Mouse (Mus musculus) kidney, postnatal 4 days (tissue): ENCODE measurements around the gene Cd247.
"Not testable (repeated sequence)": the region's sequence is repeated elsewhere in the genome, so short reads cannot be mapped to it uniquely, and the experiment has no call there.

Source experiments
- DNase-seq, 2 experiments: peaks; one replicate each; pipeline ENCODE4 v3.0.0; 2021; ENCODE audit warnings: mixed read lengths in 2 of 2

Cd247 gene

GRCm38 (mm10) chr1:165788511-165788910 is at the start of gene Cd247:
Cd247 (plus strand) TSS chr1:165788681.
- DNase-seq: no peak

DNA sequence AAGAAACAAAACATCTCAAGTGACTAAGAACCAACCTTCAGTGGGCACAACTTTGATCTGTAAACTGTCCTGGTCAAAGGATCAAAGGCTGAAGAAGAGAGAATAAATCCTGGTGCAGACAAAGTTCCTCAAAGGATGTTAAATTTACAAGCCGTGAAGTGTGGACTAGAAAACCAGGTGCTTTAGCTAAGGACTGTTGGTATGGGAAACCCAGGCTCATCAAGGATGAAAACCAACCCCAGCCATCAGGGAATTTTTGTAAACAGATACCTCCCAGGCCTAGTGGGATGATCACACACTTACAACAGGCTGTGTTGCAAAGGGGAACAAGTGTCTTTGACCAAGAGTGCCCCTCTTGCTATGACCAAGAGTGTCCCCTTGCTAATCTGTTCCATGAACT is 49.5 kb upstream of the Cd247 start:
- DNase-seq: no peak

DNA sequence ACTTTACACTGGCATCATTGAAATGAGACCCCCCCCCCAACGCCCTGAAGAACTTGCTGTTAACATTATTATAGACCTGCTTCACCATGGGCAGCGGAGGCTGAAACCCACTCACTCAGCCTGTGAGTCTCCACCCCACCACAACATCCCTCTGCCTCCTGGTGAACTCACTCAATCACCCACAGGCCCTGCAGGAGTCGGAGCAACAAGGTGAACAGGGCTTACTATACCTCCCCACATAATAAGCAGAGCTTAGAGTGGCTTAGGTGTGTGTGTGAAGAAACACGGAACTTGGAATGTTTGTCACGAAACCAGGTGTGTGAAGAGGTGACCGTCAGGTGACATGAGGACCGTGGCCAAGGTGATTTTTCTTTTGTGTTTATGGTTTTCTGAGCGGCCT is 46.5 kb upstream of the Cd247 start:
- DNase-seq: no peak

DNA sequence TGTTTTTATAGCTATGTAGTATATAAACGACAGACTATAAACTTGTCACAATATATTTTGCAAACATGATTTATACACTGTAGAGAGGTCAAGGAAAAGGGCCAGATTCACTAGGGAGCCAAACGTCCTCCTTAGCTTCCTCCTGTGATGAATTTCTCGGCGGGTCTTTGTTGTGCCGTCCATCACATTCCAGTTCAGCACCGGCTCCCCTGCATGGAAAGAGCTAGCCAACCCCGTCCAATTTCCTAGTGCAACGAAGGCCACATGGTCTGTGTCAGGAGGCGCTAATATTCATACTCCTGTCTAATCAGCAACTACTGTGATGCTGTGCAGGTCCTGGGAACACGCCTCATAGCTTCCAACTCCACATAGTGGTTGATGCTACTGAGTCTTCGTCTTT is 40.4 kb upstream of the Cd247 start:
- peak; percentile 41 to 62 for DNase-seq

GRCm38 (mm10) chr1:165751142-165751541 is 37.3 kb upstream of the Cd247 start:
- no peak for DNase-seq

GRCm38 (mm10) chr1:165751838-165752237 is 36.6 kb upstream of the Cd247 start:
- no peak for DNase-seq

- DNase-seq: no peak
Measured at GRCm38 (mm10) chr1:165754205-165754604, 34.3 kb upstream of the Cd247 start.

DNA sequence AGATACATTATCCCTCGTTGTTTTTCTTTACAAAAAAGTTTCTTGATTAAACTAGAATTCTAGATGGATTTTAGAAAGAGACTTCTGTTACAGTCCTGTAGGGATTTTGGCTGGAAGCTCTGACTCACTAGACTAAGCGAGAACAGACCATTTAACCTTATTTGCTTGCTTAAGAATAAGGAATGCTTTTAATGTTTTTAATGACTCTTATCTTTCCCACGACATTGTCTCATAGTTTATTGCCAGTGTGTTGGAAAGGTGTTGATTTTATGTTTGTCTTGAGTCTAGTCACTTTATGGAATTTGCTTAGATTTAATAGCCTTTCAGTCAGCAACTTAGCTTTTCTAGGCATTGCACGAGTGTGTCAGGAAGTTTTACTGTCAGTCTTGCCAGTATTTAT is 33.3 kb upstream of the Cd247 start:
- DNase-seq: no peak

- DNase-seq: no peak
Measured at GRCm38 (mm10) chr1:165761522-165762305, 26.8 kb upstream of the Cd247 start.

- DNase-seq: not testable (repeated sequence)
Measured at GRCm38 (mm10) chr1:165762498-165762897, 26.0 kb upstream of the Cd247 start.

DNA sequence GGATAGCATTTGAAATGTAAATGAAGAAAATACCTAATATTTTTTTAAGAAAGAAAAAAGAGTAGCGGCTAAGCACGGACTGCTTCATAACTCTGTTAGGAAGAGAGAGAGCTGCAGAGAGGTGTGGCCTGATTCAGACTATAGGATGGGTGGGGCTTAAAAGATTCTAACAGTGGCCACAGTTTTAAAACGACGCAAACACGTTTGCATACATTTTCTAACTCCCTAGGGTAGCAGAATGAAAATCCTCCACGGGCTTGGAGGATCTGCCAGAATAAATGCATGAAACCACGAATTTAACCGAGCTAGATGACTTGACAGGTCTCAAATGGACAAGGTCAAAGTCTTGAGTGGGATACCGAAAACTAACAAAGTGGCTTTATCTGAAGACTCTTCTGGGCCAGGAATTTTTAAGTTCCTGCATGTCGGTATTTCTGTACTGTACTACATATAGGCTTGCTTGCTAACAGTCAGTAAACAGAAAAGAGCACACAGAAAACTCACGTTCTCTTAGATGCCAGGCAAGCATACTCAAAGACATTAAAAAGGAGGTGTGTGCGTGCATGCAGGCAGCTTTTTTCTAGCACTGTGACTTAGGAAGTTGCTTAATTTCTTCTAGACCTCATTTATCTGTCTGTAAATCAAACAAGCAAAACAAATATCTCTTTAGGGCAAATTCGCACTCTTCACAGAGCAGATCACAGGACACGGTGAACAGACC is 25.4 kb upstream of the Cd247 start:
- no peak for DNase-seq

GRCm38 (mm10) chr1:165763635-165764372 is 24.7 kb upstream of the Cd247 start, which contains the start of gene Creg1:
Creg1 (plus strand) TSS chr1:165763746.
- peak; percentile 94 to 96 for DNase-seq

DNA sequence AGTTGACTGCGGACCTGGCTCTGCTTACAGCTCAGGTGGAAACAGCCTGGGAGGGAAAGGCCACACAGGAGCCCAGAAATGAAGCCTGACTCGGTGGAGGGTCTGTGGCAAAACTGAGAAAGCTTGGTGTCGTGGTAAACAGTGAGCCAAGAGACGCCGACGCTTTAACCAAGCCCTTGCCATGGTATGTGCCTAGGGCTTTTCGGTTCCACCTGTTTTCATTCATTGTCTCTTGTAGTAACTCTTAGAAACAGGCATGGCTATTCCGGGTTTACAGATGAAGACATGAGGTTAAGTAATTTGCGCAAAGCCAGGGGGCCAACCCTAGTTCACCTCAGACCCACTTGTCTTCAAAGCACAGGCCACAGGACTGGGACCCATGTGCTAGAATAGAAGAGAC is 23.9 kb upstream of the Cd247 start:
- DNase-seq: no peak

GRCm38 (mm10) chr1:165765041-165765440 is 23.4 kb upstream of the Cd247 start:
- no peak for DNase-seq

- no peak for DNase-seq
Measured at GRCm38 (mm10) chr1:165765651-165766294, 22.7 kb upstream of the Cd247 start.

DNA sequence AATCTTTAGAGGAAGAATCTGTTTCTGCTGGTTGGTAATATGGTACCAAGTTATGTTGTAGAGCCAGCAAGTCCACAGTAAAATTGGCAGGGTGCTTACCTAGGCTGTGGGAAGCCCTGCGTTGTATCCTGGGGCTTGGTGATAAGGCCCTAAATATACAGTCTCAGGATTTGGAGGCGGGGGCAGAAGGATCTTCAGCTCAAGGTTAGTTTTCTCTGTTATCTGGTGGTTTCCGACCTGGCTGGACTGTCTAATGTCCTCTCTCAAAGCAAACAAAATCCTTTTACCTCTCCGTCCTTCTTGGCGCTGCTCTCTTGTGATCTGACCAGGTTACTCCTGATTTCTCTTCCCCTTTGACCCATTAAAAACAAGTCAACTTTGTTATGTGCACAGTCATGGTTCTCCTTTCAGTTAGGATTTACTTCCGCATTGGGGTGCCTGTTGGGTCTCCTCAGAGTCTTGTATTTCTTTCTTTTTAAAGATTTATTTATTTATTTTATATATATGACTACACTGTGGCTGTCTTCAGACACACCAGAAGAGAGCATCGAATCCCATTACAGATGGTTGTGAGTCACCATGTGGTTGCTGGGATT is 22.1 kb upstream of the Cd247 start:
- DNase-seq: no peak

GRCm38 (mm10) chr1:165768894-165769512 is 19.5 kb upstream of the Cd247 start:
- DNase-seq: no peak

- DNase-seq: no peak
Measured at GRCm38 (mm10) chr1:165770181-165770759, 18.2 kb upstream of the Cd247 start.

DNA sequence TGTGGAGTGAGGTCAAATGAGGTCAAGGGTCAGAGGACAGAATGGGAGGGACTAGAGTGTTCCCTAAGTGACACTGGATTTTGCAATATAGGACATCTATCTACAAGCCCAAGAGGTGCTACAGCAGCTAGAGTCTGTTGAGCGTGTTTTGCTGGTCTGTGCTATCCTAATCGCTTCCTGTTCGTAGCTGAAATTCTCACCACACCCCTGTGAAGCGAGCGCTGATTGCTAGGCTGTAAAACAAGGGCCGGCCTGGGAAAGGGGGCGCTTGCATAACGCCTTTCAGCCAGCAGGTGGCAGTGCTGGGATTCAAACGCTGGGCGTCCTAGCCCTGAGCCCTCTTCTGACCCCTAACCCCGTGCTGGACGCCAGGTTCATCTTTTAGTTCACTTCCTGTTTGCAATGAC is 17.0 kb upstream of the Cd247 start:
- peak; percentile 86 to 87 for DNase-seq

GRCm38 (mm10) chr1:165771998-165772397 is 16.5 kb upstream of the Cd247 start:
- no peak for DNase-seq

GRCm38 (mm10) chr1:165775518-165776294 is 12.8 kb upstream of the Cd247 start:
- DNase-seq: peak; percentile 43 to 59
